Mouse (Mus musculus) liver (tissue): ENCODE results near the gene Gfral.

Experiments
- DNase-seq: peaks from one replicate; pipeline ENCODE4 v3.0.0-alpha.2; 2020; ENCODE audit warnings: mixed read lengths

The Gfral gene

DNA sequence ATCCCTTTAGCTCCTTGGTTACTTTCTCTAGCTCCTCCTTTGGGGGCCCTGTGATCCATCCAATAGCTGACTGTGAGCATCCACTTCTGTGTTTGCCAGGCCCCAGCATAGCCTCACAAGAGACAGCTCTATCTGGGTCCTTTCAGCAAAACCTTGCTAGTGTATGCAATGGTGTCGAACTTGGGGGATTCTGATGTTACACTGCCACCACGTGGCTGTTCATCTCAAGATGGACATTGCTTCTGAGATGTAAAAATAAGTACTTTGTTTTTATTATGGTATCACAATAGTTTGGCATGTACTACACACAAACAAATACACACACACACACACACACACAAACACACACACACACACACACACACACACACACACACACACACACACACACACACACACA is 90.6 kb downstream of the Gfral start:
- DNase-seq: peak; percentile 46
